Mouse (Mus musculus) hindbrain, embryonic 15.5 days (tissue): ENCODE measurements at regions not wholly inside any gene's neighbourhood (a gene's known extent, or its start where the extent isn't known, plus 50 kb on each side); places are given as distances from the start of the nearest gene placed in this dataset.
"Not testable (repeated sequence)": the region's sequence is repeated elsewhere in the genome, so short reads cannot be mapped to it uniquely, and the experiment has no call there.

Source experiments
- ATAC-seq: fragments of 200-750 bp; cut with Nextera tagmentation; 2 replicates; pipeline ENCODE4 v1.8.0; 2017; ENCODE audit warnings: low read depth, moderate number of reproducible peaks, moderate TSS enrichment; ENCODE audit not compliant: low FRiP score
- H3K27ac ChIP-seq: fragments of 300-500 bp; sonication (generic); replicated peaks from 2 replicates; pipeline ENCODE4 v1.5.1; 2015; ENCODE audit warnings: mild to moderate bottlenecking, inconsistent platforms
- H3K27me3 ChIP-seq: fragments of 300-500 bp; sonication (generic); 2 replicates; pipeline ENCODE4 v1.6.1; 2015; ENCODE audit warnings: control low read depth, inconsistent platforms
- H3K36me3 ChIP-seq: fragments of 300-500 bp; sonication (generic); 2 replicates; pipeline ENCODE4 v1.6.1; 2015; ENCODE audit warnings: control low read depth, inconsistent platforms
- H3K4me1 ChIP-seq: fragments of 300-500 bp; sonication (generic); replicated peaks from 2 replicates; pipeline ENCODE4 v1.6.1; 2015; ENCODE audit warnings: control low read depth, inconsistent platforms
- H3K4me2 ChIP-seq: fragments of 300-500 bp; sonication (generic); 2 replicates; pipeline ENCODE4 v1.6.1; 2015; ENCODE audit warnings: moderate library complexity, mild to moderate bottlenecking, inconsistent platforms
- H3K4me3 ChIP-seq: fragments of 300-500 bp; sonication (generic); 2 replicates; pipeline ENCODE4 v1.5.1; 2015; ENCODE audit warnings: mild to moderate bottlenecking, inconsistent platforms
- H3K9ac ChIP-seq: fragments of 300-500 bp; sonication (generic); 2 replicates; pipeline ENCODE4 v1.6.1; 2015; ENCODE audit warnings: inconsistent platforms
- H3K9me3 ChIP-seq: fragments of 300-500 bp; sonication (generic); 2 replicates; pipeline ENCODE4 v1.6.1; 2016; ENCODE audit warnings: control low read depth, inconsistent platforms
- WGBS: fragments of 180-500 bp; shearing (Covaris S2); methylation state at CpG from one replicate; pipeline ENCODE4 v1.1.7; 2015; 5-methylcytosine and 5-hydroxymethylcytosine counted together

DNA sequence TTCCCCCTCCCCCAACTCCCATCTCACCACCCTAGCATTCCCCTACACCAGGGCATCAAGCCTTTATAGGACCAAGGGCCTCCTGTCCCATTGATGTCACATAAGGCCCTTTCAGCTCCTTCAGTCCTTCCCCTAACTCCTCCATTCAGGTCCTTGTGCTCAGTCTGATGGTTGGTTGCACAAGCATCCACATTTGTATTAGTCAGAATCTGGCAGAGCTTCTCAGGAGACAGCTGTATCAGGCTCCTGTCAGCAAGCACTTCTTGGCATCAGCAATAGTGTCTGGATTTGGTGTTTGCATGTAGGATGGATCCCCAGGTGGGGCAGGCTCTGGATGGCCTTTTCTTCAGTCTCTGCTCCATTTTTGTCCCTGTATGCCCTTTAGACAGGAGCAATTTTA is 237.4 kb upstream of the Slc39a10 start:
- H3K27ac ChIP-seq, H3K9ac ChIP-seq, ATAC-seq: not testable (repeated sequence)

DNA sequence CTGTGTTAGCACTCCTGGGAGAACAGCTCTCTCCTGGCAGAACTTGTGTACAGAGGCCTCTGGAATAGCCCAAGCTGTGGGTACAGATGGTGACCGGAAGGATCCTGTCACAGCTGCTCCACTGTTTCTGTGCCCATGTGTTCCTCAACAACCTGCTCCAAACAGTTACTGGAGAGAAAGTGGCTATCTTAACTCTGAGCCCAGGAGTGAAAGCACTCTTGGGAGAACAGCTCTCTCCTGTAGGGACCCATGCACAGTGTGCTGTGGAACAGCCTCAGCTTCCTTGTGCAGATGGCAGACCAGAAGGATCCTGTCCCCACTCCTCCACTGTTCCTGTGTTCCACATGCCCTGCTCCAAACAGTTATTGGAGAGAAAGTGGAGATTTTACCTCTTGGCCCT is 227.0 kb upstream of the Slc39a10 start:
- H3K27me3 ChIP-seq = no peaks in the 10 kb centered on the region
- H3K36me3 ChIP-seq = no peaks in the 10 kb centered on the region
- no peak overlapping the region for H3K27ac ChIP-seq
- H3K4me2 ChIP-seq = no peak overlapping the region
- ATAC-seq = no peak
- H3K4me3 ChIP-seq = no peak overlapping the region
- no peaks in the 10 kb centered on the region for H3K9me3 ChIP-seq
- WGBS = 94% methylated on average over 1 of the region's 1 CpGs
- H3K4me1 ChIP-seq = no peaks in the 10 kb centered on the region
- no peak overlapping the region for H3K9ac ChIP-seq

More for the DNA sequence above, 237.4 kb upstream of the Slc39a10 start:
- H3K4me3 ChIP-seq, H3K27me3 ChIP-seq, H3K36me3 ChIP-seq, H3K4me1 ChIP-seq, H3K4me2 ChIP-seq, H3K9me3 ChIP-seq: not testable (repeated sequence)

DNA sequence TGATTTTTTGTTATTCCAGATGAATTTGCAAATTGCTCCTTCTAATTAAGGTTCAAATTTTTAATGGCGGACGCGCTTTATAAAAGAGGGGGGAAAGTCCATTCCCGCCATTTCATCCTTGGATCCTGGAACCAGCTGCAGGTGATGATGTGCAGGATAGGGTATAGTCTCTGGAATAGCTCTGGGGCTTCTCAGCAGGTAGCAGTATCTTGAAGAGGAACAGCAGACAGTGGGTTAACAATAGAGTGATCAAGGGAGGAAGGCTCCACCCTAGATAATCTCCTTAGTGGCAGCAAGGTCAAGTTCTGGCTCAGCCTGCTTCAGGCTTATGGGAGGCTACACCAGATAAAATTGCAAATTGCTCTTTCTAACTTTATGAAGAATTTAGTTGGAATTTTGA is 224.0 kb upstream of the Slc39a10 start:
- WGBS = 98% methylated on average over 4 of the region's 4 CpGs
- H3K9me3 ChIP-seq, H3K9ac ChIP-seq: not testable (repeated sequence)

DNA sequence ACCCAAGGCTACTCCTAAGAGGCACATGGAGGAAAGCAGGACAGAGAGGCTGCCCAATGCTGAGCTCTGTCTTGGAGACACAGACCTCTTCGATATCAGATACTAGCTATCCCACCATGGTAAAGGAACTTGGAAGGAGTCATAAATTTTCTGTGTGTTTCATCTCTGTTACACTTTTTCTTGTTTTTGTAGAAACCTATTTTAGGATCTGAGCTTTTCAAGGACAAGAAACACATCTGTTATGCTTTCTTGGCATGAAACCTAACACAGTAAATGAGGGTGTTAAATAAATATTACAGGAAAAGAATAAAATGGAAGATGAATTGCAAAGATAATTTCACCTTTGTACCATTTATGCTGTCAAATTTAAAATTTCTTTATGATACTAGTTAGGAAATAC is 219.8 kb upstream of the Slc39a10 start:
- Histone ChIP-seq H3K4me3 (no peak overlapping the region), H3K27me3 (no peaks in the 10 kb centered on the region), H3K27ac (no peak overlapping the region), H3K9ac (no peak overlapping the region), H3K9me3 (no peaks in the 10 kb centered on the region), H3K36me3 (no peaks in the 10 kb centered on the region), H3K4me2 (no peak overlapping the region), H3K4me1 (no peaks in the 10 kb centered on the region)
- 85% methylated on average over 1 of the region's 1 CpGs for WGBS
- no peak for ATAC-seq

More for the DNA sequence above, 224.0 kb upstream of the Slc39a10 start:
- not testable (repeated sequence) for H3K27ac ChIP-seq, ATAC-seq, H3K27me3 ChIP-seq, H3K36me3 ChIP-seq, H3K4me2 ChIP-seq, H3K4me1 ChIP-seq, H3K4me3 ChIP-seq

DNA sequence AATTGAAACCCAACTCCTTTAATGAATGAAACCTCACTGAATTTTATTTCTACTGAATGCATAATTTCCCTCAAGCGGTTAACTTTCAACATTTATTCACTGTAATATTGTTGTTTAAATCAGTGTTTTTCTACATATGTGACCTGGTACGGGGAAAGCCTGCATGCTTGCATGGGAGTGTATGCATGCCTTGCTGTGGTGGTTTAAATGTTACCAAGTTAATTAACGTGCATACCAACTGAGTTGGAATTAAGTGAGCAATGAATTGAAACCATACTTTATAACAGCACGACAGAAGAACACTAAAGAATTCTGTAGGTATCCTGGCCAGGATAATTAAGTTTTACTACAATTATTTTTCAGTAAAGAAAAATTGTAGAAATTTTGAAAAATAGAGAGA is 211.4 kb upstream of the Slc39a10 start:
- WGBS = 78% methylated on average over 4 of the region's 4 CpGs

DNA sequence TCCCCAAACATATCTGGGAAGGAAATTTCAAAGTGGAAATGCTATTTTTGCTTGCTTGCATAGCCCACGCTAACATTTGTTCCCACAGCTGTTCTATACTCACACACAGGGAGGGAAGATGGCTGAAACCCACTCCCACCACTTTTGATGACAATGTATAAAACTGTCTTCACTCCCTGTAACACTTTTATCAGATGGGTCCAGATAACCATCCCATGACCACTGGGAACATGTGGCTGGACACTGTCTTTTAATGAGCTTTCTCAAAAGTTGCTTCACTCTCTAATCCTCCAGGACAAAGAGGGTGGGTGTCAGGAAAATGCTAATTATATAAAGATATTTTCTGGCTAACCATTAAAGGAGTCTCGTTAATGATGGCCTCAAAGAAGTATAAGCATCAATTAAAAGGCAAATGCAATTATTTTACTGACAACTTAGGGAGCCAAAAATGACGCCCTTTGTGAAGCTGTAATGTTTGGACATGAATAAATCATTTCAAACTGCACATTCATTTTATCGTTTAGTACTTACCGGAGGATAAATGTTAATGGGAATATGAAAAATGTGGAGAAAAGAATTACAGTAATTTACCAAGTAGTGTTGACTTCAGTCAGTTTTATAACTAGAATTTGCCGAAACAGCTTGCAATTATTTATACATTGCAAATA is 210.8 kb upstream of the Slc39a10 start:
- Histone ChIP-seq H3K9me3 (no peaks in the 10 kb centered on the region), H3K4me1 (no peaks in the 10 kb centered on the region), H3K27ac (no peak overlapping the region), H3K4me2 (no peak overlapping the region), H3K27me3 (no peaks in the 10 kb centered on the region), H3K4me3 (no peak overlapping the region), H3K36me3 (no peaks in the 10 kb centered on the region), H3K9ac (no peak overlapping the region)
- no peak for ATAC-seq
- WGBS = 66% methylated on average over 6 of the region's 6 CpGs

More for the DNA sequence above, 211.4 kb upstream of the Slc39a10 start:
- Histone ChIP-seq H3K4me2 (no peak overlapping the region), H3K36me3 (no peaks in the 10 kb centered on the region), H3K9me3 (no peaks in the 10 kb centered on the region), H3K4me3 (no peak overlapping the region), H3K27ac (no peak overlapping the region), H3K9ac (no peak overlapping the region), H3K4me1 (no peaks in the 10 kb centered on the region), H3K27me3 (no peaks in the 10 kb centered on the region)
- no peak for ATAC-seq

DNA sequence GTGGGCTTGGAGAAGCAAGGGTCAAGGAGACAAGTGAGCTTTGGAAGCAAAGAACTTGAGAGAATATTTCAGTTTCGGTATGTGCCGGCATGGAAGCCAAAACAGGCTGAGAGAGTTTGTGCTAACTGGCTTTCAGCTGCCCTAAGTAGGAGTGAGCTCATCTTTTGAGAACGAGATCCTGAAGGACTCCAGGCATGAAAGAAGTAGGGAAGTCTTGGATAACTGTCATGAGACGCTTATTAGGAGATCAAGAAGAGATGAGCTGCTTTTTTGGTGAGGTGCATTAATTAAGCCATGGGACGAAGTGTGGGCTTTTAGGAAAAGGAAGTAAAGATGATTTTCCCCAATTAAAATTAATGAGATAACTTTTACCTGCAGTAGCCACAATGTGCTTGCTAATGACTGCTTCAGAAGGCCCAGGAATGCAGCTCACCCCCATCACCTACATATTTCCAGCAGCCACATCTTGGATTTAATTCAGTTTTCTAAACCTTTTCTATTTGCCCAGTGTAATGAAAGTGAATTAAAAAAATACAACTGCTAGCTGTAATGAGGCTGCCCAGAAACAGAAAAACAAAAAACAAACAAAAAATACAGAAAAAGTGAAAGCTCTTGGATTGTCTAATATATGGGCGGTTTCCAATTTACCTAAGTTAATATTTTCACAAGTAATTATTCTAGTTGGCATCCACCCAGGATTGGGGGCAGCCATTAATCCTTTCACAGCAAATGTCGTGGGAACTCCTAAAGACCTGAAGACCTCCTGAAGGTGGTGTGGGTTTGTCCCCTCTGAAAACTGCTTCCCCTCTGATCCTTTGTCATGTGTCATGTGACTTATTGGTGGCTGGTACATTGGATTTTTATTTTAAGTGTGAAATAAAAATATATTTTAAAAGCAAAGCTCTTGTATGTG is 204.7 kb upstream of the Slc39a10 start:
- no peaks in the 10 kb centered on the region for H3K27me3 ChIP-seq
- 78% methylated on average over 7 of the region's 7 CpGs for WGBS
- H3K9me3 ChIP-seq = no peaks in the 10 kb centered on the region
- no peak overlapping the region for H3K4me3 ChIP-seq
- H3K4me2 ChIP-seq = no peak overlapping the region
- ATAC-seq = no peak
- H3K36me3 ChIP-seq = no peaks in the 10 kb centered on the region
- no peak overlapping the region for H3K9ac ChIP-seq
- no peak overlapping the region for H3K27ac ChIP-seq
- no peaks in the 10 kb centered on the region; the same call in 1 of the 2 replicates for H3K4me1 ChIP-seq

DNA sequence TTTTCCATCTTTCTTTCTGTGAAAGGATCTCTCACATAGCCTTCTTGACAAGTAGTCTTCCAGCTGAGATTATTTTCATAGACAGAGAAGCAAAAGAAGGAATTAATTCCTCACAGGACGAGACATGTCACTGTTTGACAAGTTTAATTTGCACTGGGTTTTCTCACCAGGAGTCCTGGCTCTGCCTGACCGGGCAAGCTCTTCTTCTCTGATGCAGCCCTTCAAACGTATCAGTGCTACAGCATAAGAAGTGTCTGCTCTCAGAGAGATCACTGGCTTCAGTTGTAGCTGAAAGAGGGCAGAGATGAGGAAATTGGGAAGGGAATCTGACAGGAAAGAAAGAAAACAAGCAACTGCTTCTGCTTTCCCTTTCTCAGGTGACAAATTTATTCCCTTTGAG is 201.8 kb upstream of the Slc39a10 start:
- Histone ChIP-seq H3K9me3 (no peaks in the 10 kb centered on the region), H3K9ac (no peak overlapping the region), H3K36me3 (no peaks in the 10 kb centered on the region), H3K27ac (no peak overlapping the region), H3K4me2 (no peak overlapping the region), H3K4me3 (no peak overlapping the region), H3K4me1 (no peaks in the 10 kb centered on the region; the same call in 1 of the 2 replicates), H3K27me3 (no peaks in the 10 kb centered on the region)
- ATAC-seq = no peak
- WGBS = 25% methylated on average over 3 of the region's 3 CpGs

DNA sequence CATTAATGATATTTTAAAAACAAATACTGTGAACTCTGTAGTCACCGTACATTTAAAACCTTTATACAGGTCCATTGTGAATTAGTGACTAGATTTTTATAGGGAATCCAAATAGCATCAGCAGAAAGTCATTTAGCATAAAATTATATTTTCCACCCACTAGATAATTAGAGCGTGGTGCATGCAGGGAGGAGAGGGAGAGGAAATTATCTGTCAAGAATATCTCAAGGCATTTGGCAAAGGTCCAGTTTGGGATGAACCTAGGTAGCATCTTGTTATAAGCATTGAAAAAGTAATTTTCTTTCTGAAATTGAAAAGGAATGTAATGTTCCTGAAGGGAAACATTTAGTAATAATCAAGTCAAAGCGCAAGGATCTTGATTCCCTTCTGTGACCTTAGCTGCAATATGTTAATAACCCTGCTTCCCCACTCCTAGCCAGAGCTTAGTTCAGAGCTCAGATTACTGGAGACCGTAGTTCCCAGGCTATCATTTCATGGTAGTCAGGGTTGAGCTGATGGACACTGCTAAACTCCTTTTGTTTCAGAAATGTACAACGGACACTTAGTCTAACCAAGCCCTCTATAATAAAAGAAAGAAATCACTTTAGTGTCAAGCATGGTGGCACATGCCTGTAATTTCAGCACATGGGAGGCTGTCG is 200.8 kb upstream of the Slc39a10 start:
- H3K27me3 ChIP-seq = no peaks in the 10 kb centered on the region
- no peaks in the 10 kb centered on the region for H3K36me3 ChIP-seq
- H3K4me3 ChIP-seq = no peak overlapping the region
- H3K9me3 ChIP-seq = no peaks in the 10 kb centered on the region
- 50% methylated on average over 6 of the region's 6 CpGs for WGBS
- no peak overlapping the region for H3K9ac ChIP-seq
- no peak overlapping the region for H3K27ac ChIP-seq
- H3K4me2 ChIP-seq = no peak overlapping the region
- H3K4me1 ChIP-seq = no peaks in the 10 kb centered on the region; the same call in 1 of the 2 replicates
- ATAC-seq = peak; percentile 48; the same call in 1 of the 2 replicates

DNA sequence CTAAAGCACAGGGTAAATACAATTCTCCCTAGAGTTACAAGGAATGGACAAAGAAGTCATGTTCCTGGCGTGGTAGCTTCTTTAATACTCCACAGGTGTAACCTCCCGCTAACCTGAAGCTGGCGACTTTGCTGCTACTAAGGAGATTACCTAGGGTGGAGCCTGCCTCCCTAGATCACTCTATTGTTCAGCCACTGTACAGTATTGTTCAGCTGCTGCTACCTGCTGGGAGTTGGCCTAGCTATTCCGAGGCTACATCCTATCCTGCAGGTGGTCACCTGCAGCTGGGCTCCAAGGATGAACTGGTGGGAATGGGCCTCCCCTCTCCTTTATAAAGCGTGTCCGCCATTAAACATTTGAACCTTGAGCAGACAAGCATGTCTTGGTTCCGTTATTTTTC is 183.8 kb upstream of the Slc39a10 start:
- Histone ChIP-seq H3K27me3 (no peaks in the 10 kb centered on the region), H3K9me3 (no peaks in the 10 kb centered on the region), H3K27ac (no peak overlapping the region), H3K36me3 (no peaks in the 10 kb centered on the region), H3K4me3 (no peak overlapping the region), H3K4me2 (no peak overlapping the region), H3K9ac (no peak overlapping the region), H3K4me1 (no peaks in the 10 kb centered on the region)
- WGBS = 82% methylated on average over 7 of the region's 7 CpGs
- ATAC-seq = no peak

DNA sequence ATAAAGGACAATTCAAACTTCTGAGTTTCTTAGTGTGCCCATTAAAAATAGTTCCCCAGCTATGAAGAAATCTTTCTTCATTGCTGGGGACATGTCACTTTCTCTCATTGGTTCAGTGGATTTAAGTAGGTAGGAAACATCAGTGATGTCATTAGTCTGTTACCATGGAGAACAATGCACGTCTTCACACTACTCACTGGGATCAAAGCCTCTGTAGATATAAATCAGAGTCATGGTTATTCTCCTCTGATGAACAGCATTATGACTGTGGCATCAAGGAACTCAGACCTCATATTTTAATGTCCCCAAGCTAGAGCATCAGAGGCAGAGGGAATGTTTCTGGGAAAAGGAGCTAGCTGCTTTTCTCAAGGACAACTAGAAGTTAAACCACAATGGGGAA is 165.5 kb upstream of the Slc39a10 start:
- Histone ChIP-seq H3K4me3 (no peak overlapping the region), H3K27ac (no peak overlapping the region), H3K9ac (no peak overlapping the region), H3K4me1 (no peaks in the 10 kb centered on the region), H3K27me3 (no peaks in the 10 kb centered on the region), H3K4me2 (no peak overlapping the region), H3K9me3 (no peaks in the 10 kb centered on the region), H3K36me3 (no peaks in the 10 kb centered on the region)
- WGBS = 43% methylated on average over 1 of the region's 1 CpGs
- no peak for ATAC-seq

DNA sequence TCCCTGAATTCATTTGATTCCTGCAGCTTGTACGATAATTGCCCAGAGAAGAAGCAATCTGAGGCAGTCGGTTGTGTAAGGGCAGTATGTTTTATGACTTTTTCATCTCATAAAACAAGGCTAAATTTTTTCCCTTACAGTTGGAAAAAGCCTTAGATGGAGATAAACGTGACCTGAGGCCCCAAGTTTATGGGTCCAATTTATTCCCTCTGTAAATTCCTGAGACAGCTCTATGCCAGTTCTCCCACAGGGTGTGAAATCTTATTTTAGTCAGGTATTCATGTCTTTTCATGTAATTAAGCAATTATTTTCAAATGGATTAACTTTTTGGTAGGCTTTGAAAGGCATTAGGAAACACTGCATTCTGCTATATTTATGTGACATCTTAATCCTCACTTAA is 164.7 kb upstream of the Slc39a10 start:
- Histone ChIP-seq H3K4me1 (no peaks in the 10 kb centered on the region), H3K9ac (no peak overlapping the region), H3K27me3 (no peaks in the 10 kb centered on the region), H3K27ac (no peak overlapping the region), H3K4me2 (no peak overlapping the region), H3K36me3 (no peaks in the 10 kb centered on the region), H3K9me3 (no peaks in the 10 kb centered on the region), H3K4me3 (no peak overlapping the region)
- no peak for ATAC-seq
- 59% methylated on average over 3 of the region's 3 CpGs for WGBS
